Mouse (Mus musculus) kidney, adult 9 months (tissue): ENCODE measurements around the gene Shld2.
A peak's percentile ranks its signal among the peaks of the same experiment; 100 is the strongest.

Source experiments
- DNase-seq: peaks from one replicate; pipeline ENCODE4 v3.0.0; 2022

Shld2 gene

GRCm38 (mm10) chr14:34215451-34216127, 94.7 kb downstream of the Shld2 start:
- DNase-seq, result peak; percentile 23

GRCm38 (mm10) chr14:34209942-34210341, 100.4 kb downstream of the Shld2 start:
- DNase-seq, result no peak

DNA sequence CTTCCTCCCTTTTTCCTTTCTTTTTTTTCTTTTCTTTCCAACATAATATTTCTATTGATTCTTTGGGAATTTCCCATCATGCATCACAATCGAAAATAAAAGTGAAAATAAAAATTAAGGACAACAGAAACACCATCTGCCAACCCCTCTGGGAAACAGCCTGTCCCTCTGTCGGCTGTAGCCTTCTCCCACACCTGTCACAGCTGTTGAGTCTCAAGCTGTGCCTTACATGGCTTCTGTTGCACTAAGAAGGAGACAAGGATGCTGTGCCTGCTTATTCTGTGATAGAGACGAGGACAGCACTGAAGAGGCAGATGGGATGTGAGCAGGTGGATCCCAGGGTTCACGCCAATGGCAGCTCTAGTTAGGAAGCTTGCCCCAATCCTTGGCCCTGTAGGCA, 101.2 kb downstream of the Shld2 start:
- no peak for DNase-seq

DNA sequence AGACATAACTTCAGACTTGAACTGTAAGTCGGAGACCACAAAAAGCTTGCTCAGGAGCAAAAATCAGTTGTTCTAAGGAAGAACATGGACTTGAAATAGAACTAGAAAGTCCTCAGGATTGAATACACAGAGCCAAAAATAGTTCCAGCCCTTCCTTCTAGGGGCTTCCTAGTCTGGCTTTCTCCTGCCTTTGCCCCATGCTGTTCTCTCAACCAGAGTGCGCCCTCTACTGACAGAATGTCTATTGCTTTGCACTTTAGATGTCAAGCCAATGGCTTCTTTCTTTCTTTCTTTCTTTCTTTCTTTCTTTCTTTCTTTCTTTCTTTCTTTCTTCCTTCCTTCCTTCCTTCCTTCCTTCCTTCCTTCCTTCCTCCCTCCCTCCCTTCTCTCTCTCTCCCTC, 101.6 kb downstream of the Shld2 start:
- peak; percentile 60 for DNase-seq

GRCm38 (mm10) chr14:34207996-34208395, 102.3 kb downstream of the Shld2 start:
- no peak for DNase-seq

GRCm38 (mm10) chr14:34201231-34202035, 108.9 kb downstream of the Shld2 start, which contains the start of gene Gprin2:
Gene Gprin2 (minus strand): TSS chr14:34201653.
- DNase-seq, result peak; percentile 22

DNA sequence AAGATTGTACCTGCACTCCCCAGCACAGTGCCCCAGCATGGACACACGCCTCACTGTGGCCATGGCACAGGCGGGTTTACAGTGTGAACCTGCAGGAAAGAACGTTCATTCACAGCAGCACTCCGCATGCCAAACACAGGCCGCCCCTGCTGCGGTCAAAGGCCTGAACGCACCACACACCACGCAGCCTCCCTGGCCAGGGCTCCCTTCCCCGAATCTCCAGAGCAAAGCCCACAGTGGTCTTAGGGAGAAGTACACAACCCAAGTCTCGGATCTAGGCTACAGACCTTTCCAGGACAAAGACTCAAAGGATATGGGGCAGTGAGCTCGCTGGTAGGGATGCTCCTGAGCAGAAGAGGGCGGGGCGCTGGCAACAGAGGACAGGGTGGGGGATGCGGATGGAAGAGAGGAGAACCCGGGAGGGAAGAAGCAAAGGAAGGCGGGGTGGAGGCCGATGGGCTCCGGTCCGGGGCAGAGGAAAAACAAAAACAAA, 109.5 kb downstream of the Shld2 start:
- peak; percentile 20 for DNase-seq

DNA sequence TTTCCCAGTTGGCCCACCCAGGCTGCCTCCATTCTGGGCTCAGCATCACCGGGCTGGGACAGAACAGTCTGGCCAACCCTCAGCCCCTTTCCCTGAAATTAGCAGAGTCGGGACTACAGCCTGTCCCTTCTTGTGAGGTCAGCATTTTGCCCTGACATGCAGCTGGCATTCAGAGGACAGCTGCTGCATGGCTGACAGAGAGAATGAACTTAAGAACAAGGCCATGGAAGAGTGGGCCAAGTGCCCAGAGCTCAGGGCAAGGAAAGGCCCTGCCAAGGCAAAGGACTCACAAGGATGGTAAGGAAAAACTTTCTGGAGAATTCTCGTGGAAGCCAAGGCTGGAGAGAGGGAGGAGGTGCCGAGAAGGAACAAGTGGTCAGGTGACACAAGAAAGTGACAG, 113.6 kb downstream of the Shld2 start:
- DNase-seq, result peak; percentile 20

DNA sequence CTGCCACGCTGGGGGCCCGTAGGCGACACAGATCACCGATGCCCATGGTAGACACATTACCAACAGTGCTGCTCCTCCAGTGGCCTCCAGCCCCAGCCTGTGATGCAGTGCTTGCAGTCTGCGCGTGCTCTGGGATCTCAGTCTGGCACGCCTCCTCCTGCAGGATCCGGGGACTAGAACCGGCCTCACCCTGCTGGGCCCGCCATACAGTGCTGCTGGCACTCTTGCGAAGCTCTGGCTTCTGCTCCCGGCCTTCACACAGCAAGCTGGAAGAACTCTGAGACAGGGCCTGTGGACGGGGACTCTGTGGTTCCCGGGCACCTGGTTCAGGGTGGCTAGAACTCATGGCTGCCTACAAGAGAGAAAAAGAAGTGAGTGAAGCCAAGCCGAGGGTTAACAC, 114.8 kb downstream of the Shld2 start:
- no peak for DNase-seq

DNA sequence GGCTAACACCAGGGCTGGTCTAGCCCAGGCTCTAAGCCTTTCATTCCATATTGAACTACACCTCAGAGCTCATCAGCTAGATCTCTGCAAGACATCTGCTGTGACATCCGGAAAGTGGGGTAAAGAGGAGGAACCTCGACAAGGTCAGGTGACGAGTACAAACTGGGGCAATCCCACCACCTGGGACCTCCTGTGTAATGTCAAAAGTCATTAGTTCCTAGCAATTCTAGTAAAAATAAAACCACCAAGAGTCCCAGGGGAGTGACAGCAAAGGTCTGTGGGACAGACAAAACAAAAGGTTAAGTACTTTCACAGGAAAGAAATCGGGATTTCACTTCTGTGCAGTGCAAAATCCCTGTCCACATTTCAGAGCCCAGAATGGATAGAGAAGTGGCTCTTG, 116.4 kb downstream of the Shld2 start:
- DNase-seq, result no peak

- no peak for DNase-seq
Measured at GRCm38 (mm10) chr14:34190361-34190760, 119.9 kb downstream of the Shld2 start.

GRCm38 (mm10) chr14:34188629-34189028, 121.7 kb downstream of the Shld2 start:
- DNase-seq, result peak; percentile 74
